Mouse (Mus musculus) T-helper 2 cell (primary cell): ENCODE measurements at regions not wholly inside any gene's neighbourhood (a gene's known extent, or its start where the extent isn't known, plus 50 kb on each side); places are given as distances from the start of the nearest gene placed in this dataset.
"Not testable (repeated sequence)": the region's sequence is repeated elsewhere in the genome, so short reads cannot be mapped to it uniquely, and the experiment has no call there.

ENCODE experiments used
- in situ Hi-C: fragments of 300-600 bp; cut with MboI, MseI; formaldehyde crosslinking; loops from one replicate; pipeline ENCODE4 v1.15.1; 2025; ENCODE audit warnings: high pct_unique_total_duplicates

DNA sequence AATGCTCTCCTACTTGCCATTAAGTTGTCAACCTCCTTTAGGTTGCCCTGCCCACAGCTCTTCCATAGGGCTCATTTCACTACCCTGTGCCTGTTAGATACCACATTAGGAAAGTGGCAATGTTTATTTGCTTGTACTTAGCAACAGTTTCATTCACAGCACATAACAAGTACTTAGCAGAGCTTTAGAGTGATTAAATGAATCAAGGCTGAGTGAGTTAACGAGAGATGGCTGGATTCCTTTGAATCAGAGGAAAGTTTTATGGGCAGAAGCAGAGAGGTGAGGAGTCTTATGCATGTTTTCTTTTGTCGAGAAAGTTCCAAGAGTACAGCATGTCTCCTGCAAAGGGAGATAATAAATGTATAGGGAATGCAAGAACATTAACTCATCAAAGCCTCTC is 60.5 kb downstream of the Ptgs2 start:
- in situ Hi-C loops = no loop called here

DNA sequence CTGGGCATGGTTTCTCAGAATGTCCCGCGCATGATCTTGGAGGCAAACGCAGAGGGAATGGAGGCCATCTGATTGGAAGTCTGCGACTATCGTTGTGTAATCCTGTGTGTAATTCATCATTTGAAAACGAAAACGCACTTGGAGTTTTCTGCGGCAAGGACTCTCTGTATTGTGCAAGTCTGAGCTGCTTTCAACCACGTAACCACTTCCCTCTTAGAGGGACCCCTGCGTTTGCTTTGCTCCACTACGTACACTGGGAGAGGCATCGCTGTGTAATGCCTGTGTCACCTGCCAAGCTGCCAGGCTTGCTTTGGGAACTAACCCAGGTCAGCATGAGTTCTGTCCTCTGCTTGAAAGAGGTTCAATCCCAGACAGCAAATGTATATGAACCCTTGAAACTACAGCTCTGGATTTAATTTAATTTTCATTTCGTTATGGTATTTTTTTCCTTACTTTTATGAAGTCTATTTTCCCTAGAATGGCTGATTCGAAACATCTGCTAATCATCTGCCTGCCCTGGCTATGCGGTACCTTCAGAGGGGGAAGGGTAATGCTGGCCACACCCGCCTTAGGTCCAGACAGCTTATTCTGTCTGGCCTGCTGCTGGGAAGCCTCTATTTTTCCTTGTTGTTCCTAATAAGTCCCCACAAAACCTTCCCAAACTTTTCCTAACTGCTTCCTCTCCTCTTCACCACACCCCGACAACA is 65.2 kb downstream of the Ptgs2 start:
- in situ Hi-C loops = no loop called here

- in situ Hi-C loops = no loop called here
Measured at GRCm38 (mm10) chr1:150165597-150165973, 65.8 kb downstream of the Ptgs2 start.

DNA sequence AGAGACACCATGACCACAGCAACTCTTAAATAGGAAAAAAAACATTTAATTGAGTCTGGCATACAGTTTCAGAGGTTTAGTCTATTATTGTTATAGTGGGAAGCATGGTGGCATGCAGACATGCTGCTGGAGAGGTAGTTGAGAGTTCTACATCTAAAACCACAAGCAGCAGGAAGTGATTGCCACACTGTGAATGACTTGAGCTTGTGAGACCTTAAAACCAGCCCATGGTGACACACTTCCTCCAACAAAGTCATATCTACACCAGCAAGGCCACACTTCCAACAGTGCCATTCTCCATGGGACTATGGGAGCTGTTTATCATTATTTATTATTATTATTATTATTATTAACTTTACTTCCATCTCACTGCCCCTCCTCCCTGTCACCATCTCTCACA is 67.3 kb downstream of the Ptgs2 start:
- in situ Hi-C loops = no loop called here

DNA sequence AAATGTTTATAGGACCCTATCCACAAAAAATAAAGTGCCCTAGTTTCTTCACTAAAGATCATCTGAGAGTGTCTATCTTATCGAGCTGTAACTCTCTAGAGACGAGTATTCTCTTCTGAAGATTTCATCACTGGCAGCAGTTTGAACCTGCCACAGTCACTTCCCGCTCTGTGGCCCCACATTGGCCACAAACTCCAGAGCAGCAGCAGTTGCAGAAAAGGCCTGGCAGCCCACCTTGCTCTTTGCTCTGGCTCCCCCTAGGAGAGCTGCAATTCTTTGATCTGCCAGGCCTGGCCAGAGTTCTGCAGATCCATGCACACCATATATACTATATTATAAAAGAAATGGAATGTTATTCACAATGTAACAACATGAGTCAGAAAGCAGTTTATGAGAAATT is 74.4 kb downstream of the Ptgs2 start:
- in situ Hi-C loops = no loop called here

GRCm38 (mm10) chr1:150177029-150177740 is 77.4 kb downstream of the Ptgs2 start:
- in situ Hi-C loops = no loop called here

DNA sequence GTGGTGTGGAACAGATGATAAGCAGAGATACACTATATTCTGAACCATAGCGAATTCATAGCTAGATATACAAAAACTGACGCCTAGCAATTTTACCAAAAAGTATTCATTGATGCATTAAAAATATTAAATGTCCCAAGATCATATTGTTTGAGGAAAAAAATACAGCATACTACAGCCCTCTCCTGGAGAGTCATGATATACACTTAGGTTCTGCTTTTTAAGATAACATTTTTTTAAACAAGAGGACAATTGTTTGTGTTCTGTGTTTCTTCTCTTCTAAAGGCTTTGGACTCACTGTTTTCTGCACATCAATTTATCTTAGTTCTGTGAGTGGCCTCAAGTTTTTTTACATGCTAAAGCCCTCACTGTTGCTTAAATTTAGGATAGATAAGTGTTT is 102.2 kb downstream of the Ptgs2 start:
- in situ Hi-C loops = no loop called here

GRCm38 (mm10) chr1:150212454-150212853 is 106.8 kb upstream of the Pdc start:
- in situ Hi-C loops = no loop called here

GRCm38 (mm10) chr1:150216672-150217071 is 102.5 kb upstream of the Pdc start:
- in situ Hi-C loops = no loop called here

- in situ Hi-C loops = no loop called here
Measured at GRCm38 (mm10) chr1:150218802-150219201, 100.4 kb upstream of the Pdc start.

GRCm38 (mm10) chr1:150225529-150225928 is 93.7 kb upstream of the Pdc start:
- in situ Hi-C loops = no loop called here

DNA sequence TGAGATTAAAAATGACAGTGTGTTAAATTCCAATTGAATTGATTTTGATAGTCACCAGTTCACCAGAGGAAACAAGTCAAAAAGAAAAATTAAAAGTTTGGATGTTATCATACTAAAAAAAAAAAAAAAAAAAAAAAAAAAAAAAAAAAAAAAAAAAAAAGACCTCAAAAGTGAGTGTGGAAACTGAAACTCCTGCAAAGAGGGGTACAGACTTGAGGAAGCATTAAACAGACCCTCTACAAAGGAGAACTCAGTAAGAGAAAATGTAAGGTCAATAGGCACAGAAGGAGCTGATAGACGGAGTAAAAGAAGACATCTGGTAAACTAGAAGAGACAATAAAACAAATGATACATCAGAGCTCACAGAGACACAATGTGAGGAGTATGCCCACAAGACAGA is 79.7 kb upstream of the Pdc start:
- in situ Hi-C loops = not testable (repeated sequence)

GRCm38 (mm10) chr1:150240110-150240509 is 79.1 kb upstream of the Pdc start:
- in situ Hi-C loops = no loop called here

DNA sequence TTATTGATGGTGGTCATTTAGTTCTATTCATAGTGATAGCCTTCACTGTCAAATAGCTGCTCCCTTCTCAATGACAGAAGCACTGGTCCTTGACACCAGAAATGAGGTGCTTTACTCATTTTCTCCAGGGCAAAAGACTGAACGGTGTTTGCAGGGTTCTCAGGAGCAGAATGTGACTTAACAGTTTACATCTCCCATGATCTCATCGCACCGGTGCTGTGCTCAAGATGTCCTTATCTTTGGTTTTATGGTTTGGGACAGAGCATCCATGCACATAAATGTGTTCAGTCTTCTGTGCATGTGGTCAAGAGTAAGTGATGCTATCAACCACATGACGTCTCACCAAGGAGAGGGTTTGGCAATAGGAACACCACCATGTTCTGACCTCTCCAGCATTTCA is 78.1 kb upstream of the Pdc start:
- in situ Hi-C loops = no loop called here

DNA sequence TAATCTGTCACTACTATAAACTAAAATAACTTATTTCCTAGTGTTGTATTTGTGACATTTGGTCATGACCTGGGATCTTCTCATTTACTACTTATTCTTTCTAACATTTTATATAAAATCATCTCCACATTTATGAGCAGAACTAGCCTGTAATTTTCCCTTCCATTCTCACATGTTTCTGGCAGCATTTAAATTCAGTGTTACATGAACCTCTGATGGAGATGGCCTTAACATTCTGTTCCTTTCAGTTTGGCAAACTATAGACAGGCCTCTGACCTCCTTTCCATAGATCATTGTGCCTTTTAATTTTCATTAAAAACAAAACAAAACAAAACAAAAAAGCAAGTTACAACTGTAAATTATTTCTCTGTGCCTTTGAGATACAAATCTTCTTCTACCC is 77.1 kb upstream of the Pdc start:
- in situ Hi-C loops = no loop called here

DNA sequence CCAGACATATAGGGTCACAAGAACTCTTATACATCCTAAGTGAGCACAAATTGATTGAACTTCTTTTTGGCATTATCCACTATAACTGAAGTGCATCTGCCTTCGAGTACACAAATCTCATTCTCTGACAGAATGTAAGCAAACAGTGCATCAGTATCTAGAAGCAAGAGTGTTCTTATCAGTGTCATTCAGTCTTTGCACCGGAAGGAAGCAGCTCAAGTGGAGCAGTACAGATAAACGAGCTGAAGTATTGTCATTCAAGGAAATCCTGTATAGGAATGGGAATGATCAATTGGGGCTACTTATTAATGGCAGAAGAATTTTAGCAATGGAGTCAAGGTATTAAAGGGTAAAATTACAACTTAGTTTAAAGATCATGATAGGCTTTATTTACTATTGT is 74.3 kb upstream of the Pdc start:
- in situ Hi-C loops = no loop called here

- in situ Hi-C loops = no loop called here
Measured at GRCm38 (mm10) chr1:150251422-150251821, 67.8 kb upstream of the Pdc start.

GRCm38 (mm10) chr1:150251876-150252275 is 67.3 kb upstream of the Pdc start:
- in situ Hi-C loops = no loop called here

- in situ Hi-C loops = loop anchor here (5.0 kb wide), 1 partner anchor 400 kb away; no protein-coding TSS in a partner anchor
Measured at GRCm38 (mm10) chr1:150257596-150257995, 61.6 kb upstream of the Pdc start.

- in situ Hi-C loops = loop anchor here (10.0 kb wide), 1 partner anchor 286 kb away; no protein-coding TSS in a partner anchor
Measured at GRCm38 (mm10) chr1:150260355-150260754, 58.9 kb upstream of the Pdc start.

DNA sequence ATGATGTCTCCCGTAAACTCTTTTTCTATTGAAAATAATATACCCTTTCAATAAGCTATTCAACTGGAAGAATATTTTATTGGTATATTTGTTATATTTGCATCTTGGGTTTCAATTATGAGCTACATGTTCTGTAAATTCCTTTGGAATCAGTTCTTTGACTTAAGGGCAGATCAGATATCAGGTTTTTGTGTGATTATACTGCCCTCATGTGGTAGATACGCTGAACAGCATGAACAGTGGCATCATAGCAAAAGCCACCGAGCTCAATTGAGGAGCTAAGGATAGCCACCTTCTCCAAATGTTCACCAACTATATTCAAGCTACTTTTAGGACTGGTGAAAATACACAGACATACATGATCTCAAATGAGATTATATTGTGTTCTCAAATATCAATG is 52.7 kb upstream of the Pdc start:
- in situ Hi-C loops = loop anchor here (10.0 kb wide), 1 partner anchor 292 kb away; no protein-coding TSS in a partner anchor

DNA sequence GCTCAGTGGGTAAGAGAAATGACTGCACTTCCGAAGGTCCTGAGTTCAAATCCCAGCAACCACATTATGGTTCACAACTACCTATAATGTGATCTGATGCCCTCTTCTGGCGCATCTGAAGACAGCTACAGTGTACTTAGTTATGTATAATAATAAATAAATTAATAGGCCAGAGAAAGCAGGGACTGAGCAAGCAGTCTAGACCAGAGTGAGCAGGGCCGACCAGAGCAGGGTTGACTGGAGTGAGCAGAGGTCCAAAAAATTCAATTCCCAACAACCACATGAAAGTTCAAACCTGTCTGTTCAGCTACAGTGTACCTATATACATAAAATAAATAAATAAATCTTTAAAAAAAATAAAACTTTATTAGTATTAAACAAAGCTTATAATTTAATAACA is 52.2 kb upstream of the Pdc start:
- in situ Hi-C loops = loop anchor here (10.0 kb wide), 1 partner anchor 292 kb away; no protein-coding TSS in a partner anchor
